Mouse (Mus musculus) liver, adult 2 months (tissue): ENCODE data around the gene Capn1.

Experiments used
- CTCF ChIP-seq: fragments of 200-500 bp; IDR thresholded peaks from 2 replicates; pipeline ENCODE4 v1.5.1; 2011; ENCODE audit warnings: low read depth, low read length, control low read depth
- POLR2A ChIP-seq: fragments of 200-500 bp; IDR thresholded peaks from 2 replicates; pipeline ENCODE4 v1.6.1; 2011; ENCODE audit warnings: low read length, control low read depth; ENCODE audit not compliant: insufficient read depth; ENCODE audit errors: extremely low read depth

GRCm38 (mm10) chr19:5965280-5965679 is 50.4 kb downstream of the Capn1 start:
- peak; percentile 89 for TF ChIP-seq CTCF
- no peak for TF ChIP-seq POLR2A
